Mouse (Mus musculus): ENCODE results near the gene Tspan12.

- TF ChIP-seq CTCF (IDR thresholded peaks at IDR 0.05; ENCODE audit: control insufficient read depth, insufficient read depth, low read length), result no peak
- no peak for TF ChIP-seq POLR2A (IDR thresholded peaks at IDR 0.05; ENCODE audit: borderline replicate concordance, control insufficient read depth, low read depth, low read length)
Measured at GRCm38 (mm10) chr6:21740606-21741005, 111.7 kb downstream of the Tspan12 start.

All from bone marrow, adult 2 months (tissue).